ENCODE assay signal across 10 mouse cellular contexts in the genomic region with DNA sequence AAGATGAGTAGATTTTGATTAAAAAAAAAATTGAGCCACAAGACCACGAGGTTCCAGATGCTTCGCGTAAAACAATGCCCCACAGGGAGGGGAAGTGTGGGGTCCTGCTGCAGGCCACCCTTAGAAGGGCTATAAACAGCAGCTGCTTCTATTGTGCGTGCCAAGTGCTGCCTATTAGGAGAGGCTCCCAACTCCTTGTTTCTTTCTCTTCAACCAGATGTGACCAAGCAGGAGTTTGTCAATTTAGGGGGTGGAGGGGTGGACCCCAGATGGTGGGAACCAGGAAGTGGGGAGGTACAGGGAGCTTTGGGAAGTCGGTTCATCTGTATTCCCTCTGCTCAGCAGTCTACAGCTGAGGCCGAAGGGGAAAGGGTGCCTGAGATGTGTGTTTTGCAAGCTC.
DNase-seq lines count a peak whose midpoint lies in the region; ATAC-seq lines count a peak whose summit lies in the region.
"Had no signal": no experiment of that assay in that cellular context is flagged by ENCODE, and none has a peak within 500 bp of the region (broad histone marks: within the 10 kb centered on the region; RNA-seq: fewer than 3 reads in every experiment).

No protein-coding gene starts in this region.

- H3K4me2 ChIP-seq in hindbrain, embryonic 11.5 days (replicated peaks; ENCODE audit: low read depth, low read length), result no peak overlapping the region
- H3K4me2 ChIP-seq in hindbrain, embryonic 16.5 days (ENCODE audit: low read length), result no peak overlapping the region
- no peak overlapping the region for H3K4me2 ChIP-seq in neural tube, embryonic 11.5 days (ENCODE audit: low read depth)
- H3K4me2 ChIP-seq in neural tube, embryonic 15.5 days, result no peak overlapping the region
- H3K4me2 ChIP-seq in hindbrain, embryonic 13.5 days, result no peak overlapping the region
- H3K4me2 ChIP-seq: liver, embryonic 15.5 days had no signal

- H3K4me1 ChIP-seq in hindbrain, embryonic 11.5 days (replicated peaks; ENCODE audit: control insufficient read depth, insufficient read depth, low read length), result peaks cover 4% of the 10 kb centered on the region
- peaks cover 14% of the 10 kb centered on the region for H3K4me1 ChIP-seq in hindbrain, embryonic 16.5 days (ENCODE audit: control insufficient read depth, insufficient read depth, low read depth, low read length)
- H3K4me1 ChIP-seq in neural tube, embryonic 11.5 days (ENCODE audit: control insufficient read depth, insufficient read depth, low read length), result peaks cover 30% of the 10 kb centered on the region
- H3K4me1 ChIP-seq in neural tube, embryonic 15.5 days, result peaks cover 34% of the 10 kb centered on the region
- H3K4me1 ChIP-seq in hindbrain, embryonic 13.5 days (replicated peaks), result peaks cover 46% of the 10 kb centered on the region

- H3K9ac ChIP-seq in hindbrain, embryonic 11.5 days (ENCODE audit: low read depth, low read length), result no peak overlapping the region
- no peak overlapping the region for H3K9ac ChIP-seq in hindbrain, embryonic 16.5 days (ENCODE audit: low read depth, low read length)
- H3K9ac ChIP-seq in neural tube, embryonic 11.5 days (ENCODE audit: low read length), result no peak overlapping the region
- no peak overlapping the region for H3K9ac ChIP-seq in neural tube, embryonic 15.5 days (replicated peaks)
- H3K9ac ChIP-seq in hindbrain, embryonic 13.5 days, result no peak overlapping the region
- H3K9ac ChIP-seq: liver, embryonic 15.5 days had no signal

- peak; percentile 36 for DNase-seq in hindbrain, embryonic 11.5 days (ENCODE audit: low spot score)
- peak; percentile 25 for DNase-seq in neural tube, embryonic 11.5 days (ENCODE audit: low spot score)
- no peak for DNase-seq in spleen, adult 18-20 months
- DNase-seq in layer of hippocampus, adult 11-12 months (ENCODE audit: low spot score), result no peak
- no peak for DNase-seq in right cerebral cortex, postnatal 10 days (ENCODE audit: low spot score in 2 of 2)

- no peak overlapping the region; the same call in 1 of the 2 replicates for H3K27ac ChIP-seq in hindbrain, embryonic 11.5 days (ENCODE audit: low read depth, low read length)
- no peak overlapping the region for H3K27ac ChIP-seq in hindbrain, embryonic 16.5 days (ENCODE audit: low read depth, low read length)
- H3K27ac ChIP-seq in neural tube, embryonic 11.5 days (ENCODE audit: low read depth, low read length), result peak overlapping the region; percentile 24; the same call in 1 of the 2 replicates
- H3K27ac ChIP-seq in neural tube, embryonic 15.5 days (replicated peaks), result no peak overlapping the region
- peak overlapping the region; percentile 55 for H3K27ac ChIP-seq in hindbrain, embryonic 13.5 days
- H3K27ac ChIP-seq: liver, embryonic 15.5 days had no signal

- H3K4me3 ChIP-seq in hindbrain, embryonic 11.5 days (ENCODE audit: low read depth, low read length), result no peak overlapping the region
- no peak overlapping the region for H3K4me3 ChIP-seq in hindbrain, embryonic 16.5 days (ENCODE audit: low read length)
- H3K4me3 ChIP-seq in neural tube, embryonic 11.5 days (ENCODE audit: low read depth, low read length), result no peak overlapping the region
- H3K4me3 ChIP-seq in neural tube, embryonic 15.5 days (replicated peaks), result no peak overlapping the region
- H3K4me3 ChIP-seq in hindbrain, embryonic 13.5 days, result no peak overlapping the region
- H3K4me3 ChIP-seq: erythroblast, embryonic 14.5 days; liver, embryonic 15.5 days had no signal

- no peaks in the 10 kb centered on the region for H3K9me3 ChIP-seq in hindbrain, embryonic 11.5 days (ENCODE audit: control insufficient read depth, low read length)
- H3K9me3 ChIP-seq in hindbrain, embryonic 16.5 days (ENCODE audit: control insufficient read depth, low read length), result no peaks in the 10 kb centered on the region
- no peaks in the 10 kb centered on the region for H3K9me3 ChIP-seq in neural tube, embryonic 11.5 days (ENCODE audit: control insufficient read depth, low read length)
- H3K9me3 ChIP-seq in neural tube, embryonic 15.5 days (replicated peaks), result no peaks in the 10 kb centered on the region
- no peaks in the 10 kb centered on the region for H3K9me3 ChIP-seq in hindbrain, embryonic 13.5 days
- H3K9me3 ChIP-seq: liver, embryonic 15.5 days had no signal

- WGBS in hindbrain, embryonic 11.5 days, result 17% methylated on average over 6 of the region's 6 CpGs
- 12% methylated on average over 6 of the region's 6 CpGs for WGBS in hindbrain, embryonic 16.5 days
- WGBS in neural tube, embryonic 11.5 days, result 4% methylated on average over 6 of the region's 6 CpGs
- WGBS in neural tube, embryonic 15.5 days, result 5% methylated on average over 6 of the region's 6 CpGs
- 11% methylated on average over 6 of the region's 6 CpGs for WGBS in hindbrain, embryonic 13.5 days

- peak; percentile 32; the same call in 1 of the 2 replicates for ATAC-seq in hindbrain, embryonic 11.5 days (ENCODE audit: low FRiP score)
- ATAC-seq in hindbrain, embryonic 16.5 days, result no peak
- peak; percentile 53 for ATAC-seq in neural tube, embryonic 11.5 days (ENCODE audit: insufficient read depth, low FRiP score, low TSS enrichment)
- no peak for ATAC-seq in neural tube, embryonic 15.5 days (ENCODE audit: low FRiP score)
- ATAC-seq in hindbrain, embryonic 13.5 days (ENCODE audit: low FRiP score), result no peak

- H3K36me3 ChIP-seq in hindbrain, embryonic 11.5 days (ENCODE audit: control insufficient read depth, insufficient read depth, low read length), result no peaks in the 10 kb centered on the region
- no peaks in the 10 kb centered on the region for H3K36me3 ChIP-seq in hindbrain, embryonic 16.5 days (ENCODE audit: control insufficient read depth, insufficient read depth, low read length)
- no peaks in the 10 kb centered on the region for H3K36me3 ChIP-seq in neural tube, embryonic 11.5 days (ENCODE audit: control insufficient read depth, insufficient read depth, low read length)
- H3K36me3 ChIP-seq in neural tube, embryonic 15.5 days, result no peaks in the 10 kb centered on the region
- H3K36me3 ChIP-seq in hindbrain, embryonic 13.5 days, result no peaks in the 10 kb centered on the region
- H3K36me3 ChIP-seq: liver, embryonic 15.5 days had no signal

- no peaks in the 10 kb centered on the region for H3K27me3 ChIP-seq in hindbrain, embryonic 11.5 days (ENCODE audit: control insufficient read depth, insufficient read depth, low read length)
- no peaks in the 10 kb centered on the region for H3K27me3 ChIP-seq in hindbrain, embryonic 16.5 days (replicated peaks; ENCODE audit: control insufficient read depth, insufficient read depth, low read length)
- H3K27me3 ChIP-seq in neural tube, embryonic 11.5 days (ENCODE audit: control insufficient read depth, insufficient read depth, low read length), result no peaks in the 10 kb centered on the region
- no peaks in the 10 kb centered on the region for H3K27me3 ChIP-seq in neural tube, embryonic 15.5 days (replicated peaks)
- H3K27me3 ChIP-seq in hindbrain, embryonic 13.5 days, result no peaks in the 10 kb centered on the region
- H3K27me3 ChIP-seq: liver, embryonic 15.5 days had no signal

Comparison
In these comparisons a context has a peak if more than half of its experiments do, and no peak if none do; other contexts are left out.
1. ATAC-seq: peak in hindbrain, embryonic 11.5 days (single experiment) and neural tube, embryonic 11.5 days (single experiment); none in hindbrain, embryonic 16.5 days (single experiment), neural tube, embryonic 15.5 days (single experiment) and hindbrain, embryonic 13.5 days (single experiment).
2. H3K27ac ChIP-seq: peak in neural tube, embryonic 11.5 days (single experiment) and hindbrain, embryonic 13.5 days (single experiment); none in hindbrain, embryonic 11.5 days (single experiment), hindbrain, embryonic 16.5 days (single experiment) and neural tube, embryonic 15.5 days (single experiment).
3. DNase-seq: peak in hindbrain, embryonic 11.5 days (single experiment) and neural tube, embryonic 11.5 days (single experiment); none in spleen, adult 18-20 months (0 of 2), layer of hippocampus, adult 11-12 months (single experiment) and right cerebral cortex, postnatal 10 days (0 of 2).